Mouse (Mus musculus) bone marrow macrophage, adult 2 months (primary cell): ENCODE data around the gene Zfp866.

Experiments used
- CTCF ChIP-seq: IDR thresholded peaks from 2 replicates; pipeline ENCODE4 v1.5.1; 2012; ENCODE audit warnings: low read depth, mild to moderate bottlenecking, low read length, moderate library complexity
- POLR2A ChIP-seq: IDR thresholded peaks from 2 replicates; pipeline ENCODE4 v1.6.1; 2012; ENCODE audit warnings: mild to moderate bottlenecking, low read depth, low read length, borderline replicate concordance

DNA sequence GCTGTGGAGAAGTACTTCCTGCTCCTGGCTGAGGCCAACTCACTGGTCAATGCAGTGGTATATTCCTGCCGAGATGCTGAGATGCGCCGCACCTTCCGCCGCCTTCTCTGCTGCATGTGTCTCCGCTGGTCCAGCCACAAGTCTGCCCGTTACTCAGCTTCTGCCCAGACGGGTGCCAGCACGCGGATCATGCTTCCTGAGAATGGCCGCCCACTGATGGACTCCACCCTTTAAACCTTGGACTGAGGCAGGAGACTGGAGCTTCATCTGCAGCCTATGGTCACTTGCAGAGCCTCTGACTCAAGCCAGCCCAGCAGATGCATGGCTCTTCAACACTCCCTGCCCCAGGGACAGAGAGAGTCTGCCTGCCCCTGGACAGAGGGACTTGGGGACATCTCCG, 35.4 kb upstream of the Zfp866 start:
- TF ChIP-seq CTCF (no peak), POLR2A (no peak)
